In the genomic region with DNA sequence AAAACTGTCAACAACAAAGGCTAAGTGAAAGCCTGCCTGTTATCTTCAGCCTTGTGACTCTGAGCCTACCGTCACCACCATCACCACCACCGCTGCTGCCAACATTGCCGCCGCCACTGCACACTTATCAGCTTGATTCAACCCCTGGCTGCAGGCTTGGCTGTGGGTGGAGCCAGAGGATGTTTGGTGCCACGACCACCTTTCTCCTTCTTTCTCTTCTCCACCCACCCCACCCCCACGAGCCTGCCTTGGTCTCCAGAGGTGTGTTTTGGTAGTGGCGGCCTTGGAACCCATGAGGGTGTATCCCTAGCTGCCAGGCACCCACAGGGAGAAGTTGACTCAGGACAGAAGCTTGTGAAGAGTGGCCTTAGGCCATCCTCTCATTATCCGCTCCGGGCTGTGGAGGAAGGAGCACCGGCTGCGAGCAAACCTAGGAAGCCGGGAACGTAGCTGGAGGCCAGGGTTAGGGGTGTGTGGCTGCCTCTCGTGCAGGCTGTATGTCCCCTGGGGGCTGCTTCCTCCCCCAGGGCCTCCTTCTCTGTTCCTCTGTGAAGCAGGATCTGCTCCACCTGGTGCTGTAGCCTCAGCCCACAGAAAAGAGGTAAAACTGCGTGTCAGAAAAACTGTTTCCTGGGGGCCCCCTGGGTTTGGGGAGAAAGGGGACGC, we compare ENCODE assay signal across 8 mouse cellular contexts. TPM values are rescaled to one million over a fixed set of nuclear protein-coding genes. Genes with fewer than 3 reads are reported as not detected.
DNase-seq lines count a peak whose midpoint lies in the region; ATAC-seq and TF ChIP-seq lines count a peak whose summit lies in the region.

No protein-coding gene starts in this region.

- H3K9ac ChIP-seq in liver, embryonic 11.5 days (ENCODE audit: low read depth, low read length), result no peak overlapping the region

- peak overlapping the region; percentile 8; the same call in 1 of the 2 replicates for H3K27ac ChIP-seq in spleen, adult 2 months (ENCODE audit: insufficient read depth, low read length)
- no peak overlapping the region for H3K27ac ChIP-seq in liver, embryonic 11.5 days (ENCODE audit: low read depth, low read length)

- DNase-seq in spleen, adult 2 months (ENCODE audit: low read depth in 1 of 2, low spot score in 2 of 2), result peak in 1 of 2 experiments; percentile 45
- DNase-seq in spleen, adult 12 weeks (ENCODE audit: low spot score), result no peak
- peak; percentile 65 to 70 for DNase-seq in heart, adult 18-20 months
- no peak for DNase-seq in liver, embryonic 11.5 days (ENCODE audit: low spot score)
- peak; percentile 76 for DNase-seq in thymus, postnatal 25 days
- no peak for DNase-seq in embryo, embryonic 10.5 days (ENCODE audit: low spot score)
- no peak for DNase-seq in urinary bladder, postnatal 14 days (ENCODE audit: low spot score)

- no peak overlapping the region for H3K4me3 ChIP-seq in spleen, adult 2 months (ENCODE audit: extremely low read depth, insufficient read depth, insufficient read length)
- no peak overlapping the region for H3K4me3 ChIP-seq in liver, embryonic 11.5 days (ENCODE audit: low read depth, low read length)

- 0 out of 2 replicates have a peak, but pooled peaks have one; percentile 25 for ATAC-seq in liver, embryonic 11.5 days (replicated peaks; ENCODE audit: low FRiP score)
- no peak for ATAC-seq in activated CD4-positive, CD25-positive, alpha-beta regulatory T cell, adult 4 months

- no peak overlapping the region for H3K4me2 ChIP-seq in liver, embryonic 11.5 days

- H3K9me3 ChIP-seq in liver, embryonic 11.5 days (ENCODE audit: control insufficient read depth, low read length), result no peaks in the 10 kb centered on the region

- H3K27me3 ChIP-seq in spleen, adult 2 months (ENCODE audit: control insufficient read depth, insufficient read depth, low read length), result no peaks in the 10 kb centered on the region
- no peaks in the 10 kb centered on the region for H3K27me3 ChIP-seq in liver, embryonic 11.5 days (replicated peaks; ENCODE audit: control insufficient read depth, insufficient read depth, low read length)

- TF ChIP-seq CTCF in spleen, adult 2 months (IDR thresholded peaks at IDR 0.05; ENCODE audit: extremely low read depth, insufficient read depth, insufficient read length, insufficient replicate concordance), result no peak

- peaks cover 55% of the 10 kb centered on the region for H3K4me1 ChIP-seq in spleen, adult 2 months (ENCODE audit: control insufficient read depth, insufficient read depth, insufficient read length)
- H3K4me1 ChIP-seq in liver, embryonic 11.5 days (replicated peaks; ENCODE audit: control insufficient read depth, insufficient read depth, low read length), result peaks cover 53% of the 10 kb centered on the region

- H3K36me3 ChIP-seq in spleen, adult 2 months (ENCODE audit: control insufficient read depth, insufficient read depth, low read length), result no peaks in the 10 kb centered on the region
- H3K36me3 ChIP-seq in liver, embryonic 11.5 days (ENCODE audit: control insufficient read depth, insufficient read depth, low read length), result no peaks in the 10 kb centered on the region

- 34% methylated on average over 16 of the region's 16 CpGs for WGBS in spleen, adult 2 months
- 49% methylated on average over 16 of the region's 16 CpGs for WGBS in liver, embryonic 11.5 days

- no peak for TF ChIP-seq POLR2A in spleen, adult 2 months (IDR thresholded peaks at IDR 0.05; ENCODE audit: low read depth, low read length)

RNA-seq across cellular contexts. Expression of a gene that starts 54.9 kb away (rescaled TPM):
- polyA plus RNA-seq in spleen, adult 2 months (2012; rRNA removed), result 33.2 and 50.3 TPM in 2 replicates
- 10 to 100 TPM; 30.0 to 30.5 TPM for total RNA-seq in heart, adult 18-20 months (2021)
- 9.7 and 9.8 TPM in 2 replicates for polyA plus RNA-seq in liver, embryonic 11.5 days (2014; fragmentation: Nextera tagmentation; extraction: Ambion mirVana)
- 10 to 100 TPM in 1 of 2 experiments, 1 to 10 TPM in 1; 8.6 to 13.6 TPM for polyA plus RNA-seq in activated CD4-positive, CD25-positive, alpha-beta regulatory T cell, adult 4 months (2017; shearing (Covaris generic))

Comparison
In these comparisons a context has a peak if more than half of its experiments do, and no peak if none do; other contexts are left out.
1. DNase-seq: peak in heart, adult 18-20 months (2 of 2) and thymus, postnatal 25 days (single experiment); none in spleen, adult 12 weeks (single experiment), liver, embryonic 11.5 days (single experiment), embryo, embryonic 10.5 days (single experiment) and urinary bladder, postnatal 14 days (single experiment).